Mouse (Mus musculus): ENCODE results near the gene Gm28635. TPM values are rescaled to one million over a fixed set of nuclear protein-coding genes. Genes with fewer than 3 reads are reported as not detected.

Gene Gm28635
- total RNA-seq (2021) = under 1 TPM; 0.08 to 0.76 TPM
- long read RNA-seq, experiment 1 = 0 reads
- long read RNA-seq, experiment 2 = 0 reads

- DNase-seq (ENCODE audit: low spot score in 2 of 2) = peak; percentile 63 to 88
Measured at GRCm38 (mm10) chr2:84677968-84678880, at the start of gene Gm28635, which contains the start of gene Med19. Gene Gm28635 (minus strand): TSS chr2:84678041. Gene Med19 (plus strand): TSS chr2:84678402.

DNA sequence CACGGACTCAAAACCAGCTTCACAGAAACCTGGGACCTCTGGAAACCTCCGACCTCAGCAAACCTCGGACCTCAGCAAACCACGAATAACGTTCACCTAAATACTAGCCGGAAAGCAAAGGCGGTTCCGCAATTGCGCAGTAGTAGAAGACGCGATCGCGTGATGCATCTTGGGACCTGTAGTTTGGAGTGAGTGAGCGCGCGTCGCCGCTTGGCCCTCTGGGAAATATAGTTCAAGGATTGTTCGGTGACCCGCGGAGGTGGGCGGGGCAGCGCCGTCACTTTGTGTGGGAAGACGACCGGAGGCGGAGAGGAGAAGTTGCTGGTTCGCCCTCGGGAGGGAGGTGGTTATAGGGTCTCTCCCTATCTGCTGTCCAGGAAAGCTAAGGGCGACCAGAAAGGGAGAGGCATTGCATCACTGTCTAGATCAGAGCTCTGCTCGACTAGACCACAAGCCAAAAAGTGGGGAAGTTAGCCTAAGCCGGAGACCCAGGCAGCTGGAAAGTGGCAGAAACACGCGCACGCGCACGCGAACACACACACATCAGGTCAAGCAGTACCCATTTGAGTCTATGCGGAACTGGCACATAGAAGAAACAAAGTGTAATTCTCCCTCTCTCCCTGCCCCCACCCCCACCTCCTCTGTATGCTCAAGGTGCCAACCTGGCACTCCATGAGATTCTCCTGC, 49.5 kb upstream of the Gm28635 start, which contains the start of gene Clp1:
Gene Clp1, minus strand, starts transcription at position 179 of the 687 bp plus-strand sequence.
- DNase-seq (ENCODE audit: low spot score in 2 of 2) = peak; percentile 87 to 95

DNA sequence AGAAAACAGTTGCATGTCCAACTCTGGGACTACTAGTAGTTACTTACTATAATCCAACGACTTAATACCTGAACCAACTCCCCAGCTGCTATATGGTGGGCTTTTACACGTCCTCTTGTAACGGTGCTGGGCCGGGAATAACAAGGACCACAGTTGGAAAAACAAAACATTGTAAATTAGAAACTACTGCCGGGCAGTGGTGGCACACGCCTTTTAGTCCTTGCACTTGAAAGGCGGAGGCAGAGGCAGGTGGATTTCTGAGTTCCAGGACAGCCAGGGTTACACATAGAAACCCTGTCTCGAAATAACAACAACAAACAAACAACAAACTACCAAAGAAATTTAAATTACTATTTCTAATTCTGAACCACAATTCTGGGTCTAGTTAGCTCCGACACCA, 48.9 kb upstream of the Gm28635 start:
- DNase-seq (ENCODE audit: low spot score in 2 of 2) = no peak

GRCm38 (mm10) chr2:84725770-84726169, 47.9 kb upstream of the Gm28635 start:
- no peak for DNase-seq (ENCODE audit: low spot score in 2 of 2)

DNA sequence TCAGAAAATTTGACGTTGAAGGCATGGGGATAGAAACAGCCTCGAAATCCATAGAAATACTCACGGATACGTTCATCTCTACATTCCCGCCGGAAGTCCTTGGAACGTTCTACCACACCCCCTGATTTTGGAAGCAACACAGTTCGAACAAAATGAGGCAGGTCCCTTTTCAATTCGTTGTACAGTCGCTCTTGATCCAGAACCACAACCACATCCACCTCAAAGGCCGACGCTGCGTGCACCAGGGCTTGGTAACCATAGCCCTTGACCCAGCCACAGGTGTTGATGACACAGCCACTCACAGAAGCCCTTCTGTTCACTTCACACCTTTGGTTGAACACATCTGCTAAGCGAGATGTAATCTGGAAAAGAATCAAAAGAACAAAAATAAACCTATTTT, 46.0 kb upstream of the Gm28635 start:
- DNase-seq (ENCODE audit: low spot score in 2 of 2) = no peak

DNA sequence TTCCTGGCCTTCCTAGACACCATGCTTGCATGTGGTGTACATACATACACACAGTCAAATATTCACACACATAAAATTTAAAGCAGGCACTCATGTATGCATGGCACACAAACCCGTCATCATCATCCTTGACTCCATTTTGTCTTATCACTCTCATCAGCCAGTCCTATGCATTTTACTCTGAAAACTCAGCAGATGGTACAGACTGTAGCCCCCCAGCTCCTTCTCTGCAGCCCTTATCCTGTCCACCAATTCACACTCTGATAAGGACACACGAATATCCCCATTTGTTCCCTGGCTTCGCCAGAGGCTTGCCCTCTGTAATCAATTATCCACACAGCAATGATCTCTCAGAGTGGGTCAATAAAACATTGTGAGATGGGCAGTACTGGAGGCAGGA, 43.3 kb upstream of the Gm28635 start:
- DNase-seq (ENCODE audit: low spot score in 2 of 2) = no peak

DNA sequence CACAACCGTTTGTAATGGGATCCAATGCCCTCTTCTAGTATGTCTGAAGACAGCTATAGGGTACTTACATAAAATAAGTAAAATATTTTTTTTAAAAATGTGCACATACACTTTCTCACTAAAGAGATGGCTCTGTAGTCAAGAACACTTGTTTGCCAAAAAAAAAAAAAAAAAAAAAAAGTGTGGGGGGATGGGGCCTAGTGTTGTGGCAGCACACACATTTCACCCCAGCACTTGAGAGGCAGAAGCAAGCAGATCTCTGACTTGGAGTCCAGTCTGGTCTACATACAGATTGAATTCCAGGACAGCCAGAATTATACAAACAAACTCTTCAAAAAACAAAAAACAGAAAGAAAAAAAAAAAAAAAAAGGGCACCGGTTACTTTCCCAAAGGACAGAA, 42.9 kb upstream of the Gm28635 start:
- DNase-seq (ENCODE audit: low spot score in 2 of 2) = no peak

GRCm38 (mm10) chr2:84717357-84717756, 39.5 kb upstream of the Gm28635 start:
- DNase-seq (ENCODE audit: low spot score in 2 of 2) = no peak

DNA sequence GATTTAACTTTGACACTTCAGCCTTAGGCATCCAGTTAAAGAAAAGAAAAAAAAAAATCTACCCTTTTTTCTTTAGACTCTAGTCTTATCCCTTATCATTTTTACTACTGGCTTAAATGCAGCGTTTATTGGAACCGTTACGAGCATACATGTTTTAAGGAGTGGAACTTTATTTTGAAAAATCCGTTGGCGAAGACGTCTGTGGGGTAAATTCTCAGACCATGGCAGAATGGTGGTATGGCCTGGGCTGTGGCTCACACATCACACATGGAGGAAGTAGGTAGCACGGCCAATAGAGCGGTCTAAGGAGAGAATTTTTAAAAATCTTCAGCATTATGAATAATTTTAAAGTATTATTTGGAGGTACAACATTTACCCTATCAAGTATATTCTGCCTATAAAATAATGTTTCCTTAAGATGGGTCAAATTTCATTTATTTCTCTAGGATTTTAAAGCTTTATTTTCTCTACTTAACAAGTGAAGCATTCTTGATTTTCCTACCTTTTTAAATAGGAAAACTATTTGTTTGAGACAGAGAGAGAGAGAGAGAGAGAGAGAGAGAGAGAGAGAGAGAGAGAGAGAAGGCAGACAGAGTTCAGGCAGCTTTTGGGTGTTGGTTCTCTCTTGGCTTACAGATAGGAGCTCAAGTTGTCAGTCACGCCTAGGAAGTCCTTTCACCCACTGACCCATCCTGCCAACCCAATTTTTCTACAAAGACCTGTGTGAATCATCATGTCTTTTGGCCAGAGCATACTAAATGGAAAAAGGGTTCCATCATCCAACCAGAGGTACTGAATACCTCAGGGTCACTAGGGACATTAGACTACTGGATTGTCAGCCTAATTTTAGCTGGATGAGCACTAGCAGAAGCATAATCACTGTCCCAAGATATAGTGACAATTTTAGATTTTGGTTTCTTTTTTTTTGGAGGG, 38.8 kb upstream of the Gm28635 start:
- DNase-seq (ENCODE audit: low spot score in 2 of 2) = no peak

DNA sequence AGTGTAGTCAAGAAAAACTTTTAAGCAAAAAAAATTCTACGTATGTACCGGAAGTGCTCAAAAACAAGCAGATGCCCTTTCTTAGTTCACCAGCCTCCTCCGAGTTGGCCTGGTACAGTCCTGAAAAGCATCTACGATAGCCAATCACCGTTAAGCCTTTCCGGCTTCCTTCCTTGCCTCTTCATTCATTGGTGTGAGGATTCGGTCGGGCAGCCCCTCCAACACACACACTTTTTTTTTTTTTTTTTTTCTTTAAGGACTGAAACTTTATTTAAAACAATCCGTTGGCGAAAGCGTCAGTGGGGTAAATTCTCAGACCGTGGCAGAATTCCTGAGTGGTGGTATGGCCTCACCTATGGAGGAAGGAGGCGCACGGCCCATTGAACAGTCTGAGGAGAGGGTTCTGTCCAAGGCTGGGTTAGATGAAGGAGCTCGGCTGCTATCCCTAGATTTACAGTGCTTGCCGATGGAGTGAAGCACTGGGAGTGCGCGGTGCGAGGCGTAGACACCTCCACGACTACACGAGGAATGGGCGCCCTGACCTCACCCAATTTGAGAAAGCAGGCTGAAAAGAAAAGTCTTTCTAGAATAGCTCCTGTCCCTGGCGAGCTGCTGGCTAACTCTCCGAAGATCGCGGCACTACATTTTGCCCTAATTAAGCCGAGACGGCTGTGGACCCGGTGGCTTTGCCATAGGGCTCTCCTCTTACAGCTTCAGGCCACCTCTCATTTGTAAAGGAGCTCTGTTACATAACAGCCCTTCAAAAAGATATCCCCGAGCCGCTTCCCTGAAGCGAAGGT, 37.9 kb upstream of the Gm28635 start:
- DNase-seq (ENCODE audit: low spot score in 2 of 2) = peak; percentile 35 to 51

DNA sequence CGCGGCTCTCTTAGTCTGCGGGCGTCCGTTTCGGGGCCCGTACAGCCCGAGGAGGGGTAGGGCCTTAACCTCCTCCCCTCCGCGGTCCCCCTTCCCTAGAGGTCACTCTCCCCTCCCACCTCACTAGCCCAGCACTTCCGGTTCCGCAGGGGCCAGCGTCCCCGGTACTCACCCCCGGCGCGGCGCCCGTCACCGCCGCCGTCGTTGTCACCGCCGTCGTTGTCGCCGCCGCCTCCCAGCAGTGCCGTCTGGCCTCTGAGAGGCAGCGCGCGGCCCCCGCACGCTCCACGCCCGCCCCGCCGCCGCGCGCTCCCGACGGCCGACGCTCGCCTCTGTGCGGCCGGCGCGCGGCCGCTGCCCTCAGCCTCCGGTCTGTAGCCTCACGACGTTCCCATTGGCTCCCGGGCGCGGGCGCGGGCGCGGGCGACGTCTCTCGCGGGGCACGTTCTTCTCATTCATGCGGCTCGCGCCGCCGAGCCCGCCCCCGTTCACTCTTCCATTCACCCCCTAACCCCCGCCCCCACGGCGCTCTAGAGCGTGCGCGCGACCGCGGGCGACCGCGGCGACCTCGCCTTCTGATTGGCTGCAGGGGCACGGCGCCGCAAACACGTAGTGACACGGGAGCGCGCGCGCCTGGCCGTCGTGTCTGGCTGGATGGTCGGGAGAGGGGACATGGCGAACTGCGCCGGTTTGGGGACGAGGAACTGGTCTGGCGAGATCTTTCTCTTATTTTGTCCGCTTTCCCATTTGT, 37.1 kb upstream of the Gm28635 start, which contains the start of gene Zdhhc5:
Gene Zdhhc5, minus strand, starts transcription at position 370 of the 751 bp plus-strand sequence.
- peak; percentile 99 for DNase-seq (ENCODE audit: low spot score in 2 of 2)

DNA sequence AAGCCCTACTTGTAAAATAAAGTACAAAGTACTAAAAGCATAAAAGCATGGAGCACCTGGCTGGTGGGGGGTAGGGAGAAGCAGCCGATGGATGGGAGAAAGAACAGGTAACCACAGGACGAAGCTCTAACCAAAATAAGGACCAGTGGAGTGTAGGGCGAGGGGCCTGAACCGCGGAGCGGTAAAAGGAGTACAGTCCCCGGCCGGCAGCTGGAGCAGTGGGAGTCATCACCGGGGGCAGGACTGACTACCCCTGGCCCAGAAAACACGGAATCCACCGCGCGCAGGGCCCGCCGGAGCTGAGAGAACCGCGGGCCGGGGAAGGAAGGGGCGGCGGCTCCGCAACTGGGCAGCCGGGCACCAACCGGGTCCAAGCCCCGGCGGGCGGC, 36.6 kb upstream of the Gm28635 start:
- DNase-seq (ENCODE audit: low spot score in 2 of 2) = no peak

DNA sequence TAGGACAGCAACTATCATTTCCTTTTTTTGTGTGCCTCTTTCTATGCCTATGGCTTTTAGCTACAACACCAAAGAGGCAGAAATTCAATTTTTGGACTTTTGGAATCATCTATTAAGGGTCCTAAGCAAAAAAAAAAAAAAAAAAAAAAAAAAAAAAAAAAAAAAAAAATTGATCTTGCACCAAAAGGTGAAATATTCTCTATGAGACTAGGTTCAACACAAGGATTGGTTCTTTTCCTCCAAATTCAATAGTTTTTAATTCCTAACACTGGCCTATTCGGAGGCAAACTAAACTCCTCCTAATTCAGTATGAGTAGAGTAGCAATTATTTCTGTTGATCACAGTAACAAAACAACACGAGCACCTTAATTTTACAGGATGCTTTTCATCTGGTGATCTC, 34.1 kb upstream of the Gm28635 start:
- DNase-seq (ENCODE audit: low spot score in 2 of 2) = no peak

DNA sequence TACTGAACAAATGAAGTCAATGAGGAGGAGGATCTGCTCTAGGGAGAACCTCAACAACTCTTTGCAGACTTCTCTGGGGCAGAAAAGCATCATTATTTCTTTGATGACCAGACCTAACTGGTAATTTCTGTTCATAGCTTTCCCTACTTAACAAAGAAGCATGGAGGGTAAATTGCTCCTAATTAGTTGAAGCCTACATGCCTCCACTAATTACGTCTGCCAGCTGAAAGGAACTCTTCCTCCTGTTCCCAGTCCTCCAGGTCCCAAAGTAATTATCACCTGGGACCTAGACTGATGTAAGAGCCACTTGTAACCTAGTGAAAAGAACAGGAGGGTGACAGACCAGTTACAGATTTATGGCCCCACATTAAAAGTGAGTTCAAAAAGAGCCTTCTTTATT, 29.7 kb upstream of the Gm28635 start:
- DNase-seq (ENCODE audit: low spot score in 2 of 2) = no peak

- no peak for DNase-seq (ENCODE audit: low spot score in 2 of 2)
Measured at GRCm38 (mm10) chr2:84705295-84705694, 27.5 kb upstream of the Gm28635 start.

DNA sequence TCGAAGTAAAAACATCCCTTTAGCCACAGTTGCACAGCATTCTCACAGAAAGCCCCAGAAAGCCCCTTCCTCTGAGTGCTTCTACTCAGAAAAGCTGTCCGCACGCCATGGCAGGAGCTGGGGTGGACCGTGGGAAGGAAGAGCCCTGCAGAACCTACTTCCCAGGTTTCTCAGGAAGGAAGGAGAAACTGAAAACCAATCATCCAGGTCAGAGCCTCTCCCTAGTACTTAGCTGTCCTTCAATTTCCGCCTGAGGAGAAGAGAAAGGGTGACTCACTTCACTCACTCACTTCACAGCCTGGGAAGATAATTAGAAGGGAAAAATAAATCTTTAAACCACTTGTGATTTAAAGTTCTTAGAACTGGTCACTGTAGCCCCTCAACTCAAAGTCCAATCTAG, 26.5 kb upstream of the Gm28635 start:
- no peak for DNase-seq (ENCODE audit: low spot score in 2 of 2)

GRCm38 (mm10) chr2:84703497-84703896, 25.7 kb upstream of the Gm28635 start:
- DNase-seq (ENCODE audit: low spot score in 2 of 2) = no peak

DNA sequence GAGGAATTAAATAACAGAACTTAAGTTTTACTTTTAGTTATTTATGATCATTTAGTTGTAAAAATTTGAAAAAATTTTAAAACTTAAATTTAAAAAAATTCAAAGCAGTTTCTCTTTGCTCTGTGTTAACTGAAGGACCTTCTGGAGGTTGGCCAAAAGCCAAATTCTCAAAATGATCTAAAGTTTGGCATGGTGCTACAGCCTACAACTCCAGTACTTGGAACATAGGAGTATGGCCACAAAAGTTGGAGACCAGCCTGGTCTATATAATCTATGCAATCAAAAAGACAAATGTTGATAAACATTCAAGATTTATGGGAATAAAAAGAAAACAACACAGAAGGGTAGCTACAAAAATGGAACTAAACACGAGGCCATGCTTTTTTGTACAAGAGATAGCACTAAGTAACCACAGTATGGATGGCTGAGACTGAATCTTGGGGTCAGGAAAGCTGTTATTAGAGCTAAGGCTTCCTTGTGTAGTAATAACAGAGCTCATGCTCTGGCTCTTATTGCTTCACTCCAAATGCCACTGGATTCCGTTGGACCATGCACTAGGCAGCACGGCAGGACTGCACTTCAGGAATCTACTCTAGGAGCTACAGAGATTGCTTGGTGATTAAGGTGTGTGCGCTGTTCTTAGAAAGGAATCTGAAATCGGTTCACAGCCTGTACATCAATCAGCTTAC, 17.3 kb upstream of the Gm28635 start:
- DNase-seq (ENCODE audit: low spot score in 2 of 2) = no peak

DNA sequence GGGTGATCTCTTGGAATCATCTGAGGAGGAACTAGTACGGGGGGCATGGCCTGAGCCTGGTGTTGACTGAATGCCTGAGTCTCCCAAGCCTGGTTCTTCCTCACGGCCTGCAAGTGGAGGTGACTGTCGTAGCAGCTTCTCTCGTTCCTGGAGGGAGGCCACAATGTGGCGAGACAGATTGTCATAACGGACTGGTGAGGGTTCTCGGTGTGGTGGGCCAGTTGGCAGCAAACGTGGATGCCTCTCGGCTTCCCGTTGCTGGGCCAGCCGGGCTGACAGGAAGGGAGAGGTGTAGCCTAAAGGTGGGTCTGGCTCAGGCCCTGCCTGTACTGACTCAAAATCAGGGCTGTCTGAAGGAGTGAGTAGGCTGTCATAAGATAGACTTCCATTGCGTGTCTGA, 12.2 kb upstream of the Gm28635 start:
- DNase-seq (ENCODE audit: low spot score in 2 of 2) = no peak
